ENCODE assay signal across 14 mouse cellular contexts in genomic region chr5:24595786-24596380, GRCm38 (mm10). TPM values are rescaled to one million over a fixed set of nuclear protein-coding genes. Genes with fewer than 3 reads are reported as not detected.
A peak's percentile ranks its signal among the peaks of the same experiment; 100 is the strongest.
DNase-seq lines count a peak whose midpoint lies in the region; ATAC-seq lines count a peak whose summit lies in the region.
"Had no signal": no experiment of that assay in that cellular context is flagged by ENCODE, and none has a peak within 500 bp of the region (broad histone marks: within the 10 kb centered on the region; RNA-seq: fewer than 3 reads in every experiment).

No protein-coding gene starts in this region.

- H3K27me3 ChIP-seq in limb, embryonic 13.5 days: no peaks in the 10 kb centered on the region; the same call in 1 of the 2 replicates
- H3K27me3 ChIP-seq: Patski; stomach, embryonic 15.5 days had no signal

- H3K4me1 ChIP-seq in limb, embryonic 13.5 days: peaks cover 58% of the 10 kb centered on the region

- H3K27ac ChIP-seq in limb, embryonic 13.5 days: no peak overlapping the region
- H3K27ac ChIP-seq: macrophage; stomach, embryonic 15.5 days had no signal

- H3K4me2 ChIP-seq in limb, embryonic 13.5 days (replicated peaks): 0 out of 2 replicates have a peak overlapping the region, but pooled peaks have one; percentile 25
- H3K4me2 ChIP-seq: stomach, embryonic 15.5 days had no signal

- H3K36me3 ChIP-seq in limb, embryonic 13.5 days: peaks cover 53% of the 10 kb centered on the region

- 71% methylated on average over 14 of the region's 14 CpGs for WGBS in limb, embryonic 13.5 days

- H3K4me3 ChIP-seq in limb, embryonic 13.5 days: no peak overlapping the region
- H3K4me3 ChIP-seq: stomach, embryonic 15.5 days had no signal

- ATAC-seq in limb, embryonic 13.5 days (ENCODE audit: low FRiP score, low read depth): no peak
- ATAC-seq: intestine, postnatal 0 days; Patski had no signal

- no peaks in the 10 kb centered on the region for H3K9me3 ChIP-seq in limb, embryonic 13.5 days
- H3K9me3 ChIP-seq: stomach, embryonic 15.5 days had no signal

- no peak overlapping the region for H3K9ac ChIP-seq in limb, embryonic 13.5 days
- H3K9ac ChIP-seq: stomach, embryonic 15.5 days had no signal

- DNase-seq in cerebellum, postnatal 14 days: peak; percentile 26 to 36
- no peak for DNase-seq in cerebellum, adult 8-10 months
- peak; percentile 16 for DNase-seq in retina, postnatal 1 day
- DNase-seq in retina, embryonic 14.5 days (ENCODE audit: low spot score): no peak
- no peak for DNase-seq in adrenal gland, postnatal 36 days
- DNase-seq in right cerebral cortex, postnatal 36 days (ENCODE audit: low spot score in 2 of 2): no peak
- no peak for DNase-seq in right cerebral cortex, postnatal 25 days
- DNase-seq: liver had no signal

RNA-seq across cellular contexts. Expression of gene Chpf2, which starts 9.3 kb away (rescaled TPM):
- 31.6 and 33.3 TPM in 2 replicates for polyA plus RNA-seq in limb, embryonic 13.5 days (2015; fragmentation: Nextera tagmentation; extraction: Ambion mirVana)
- total RNA-seq in adrenal gland, postnatal 36 days (2021): 10 to 100 TPM; 35.7 to 52.5 TPM

RNA-seq across cellular contexts. Expression of gene Abcf2, which starts 18.6 kb away (rescaled TPM):
- 120 and 128 TPM in 2 replicates for polyA plus RNA-seq in limb, embryonic 13.5 days (2015; fragmentation: Nextera tagmentation; extraction: Ambion mirVana)
- total RNA-seq in adrenal gland, postnatal 36 days (2021): 10 to 100 TPM; 69.3 to 79.2 TPM

RNA-seq across cellular contexts. Expression of gene Smarcd3, which starts 28.3 kb away (rescaled TPM):
- 51.2 and 51.3 TPM in 2 replicates for polyA plus RNA-seq in limb, embryonic 13.5 days (2015; fragmentation: Nextera tagmentation; extraction: Ambion mirVana)
- total RNA-seq in adrenal gland, postnatal 36 days (2021): 10 to 100 TPM; 16.0 to 17.4 TPM

RNA-seq across cellular contexts. Expression of gene 4931409K22Rik, which starts 39.3 kb away (rescaled TPM):
- polyA plus RNA-seq in limb, embryonic 13.5 days (2015; fragmentation: Nextera tagmentation; extraction: Ambion mirVana): 0.17 and 0.49 TPM in 2 replicates
- not detected for total RNA-seq in adrenal gland, postnatal 36 days (2021)
- total RNA-seq: gastrocnemius, postnatal 36 days had no signal
- polyA plus RNA-seq: intestine, postnatal 0 days; macrophage; Patski had no signal

RNA-seq across cellular contexts. Expression of gene Asb10, which starts 55.1 kb away (rescaled TPM):
- polyA plus RNA-seq in limb, embryonic 13.5 days (2015; fragmentation: Nextera tagmentation; extraction: Ambion mirVana): 1.6 and 2.2 TPM in 2 replicates
- total RNA-seq in adrenal gland, postnatal 36 days (2021): under 1 TPM in 1 of 2 experiments, not detected in 1; 0.49 TPM
- polyA plus RNA-seq: Patski had no signal

Comparison
In these comparisons a context has a peak if more than half of its experiments do, and no peak if none do; other contexts are left out.
1. DNase-seq: peak in cerebellum, postnatal 14 days (2 of 2) and retina, postnatal 1 day (single experiment); none in cerebellum, adult 8-10 months (single experiment), retina, embryonic 14.5 days (single experiment), adrenal gland, postnatal 36 days (0 of 2), right cerebral cortex, postnatal 36 days (0 of 2) and right cerebral cortex, postnatal 25 days (single experiment).